Comparison of ENCODE assay signal across 22 mouse cellular contexts in genomic region chr12:105376976-105377375, GRCm38 (mm10). TPM values are rescaled to one million over a fixed set of nuclear protein-coding genes. Genes with fewer than 3 reads are reported as not detected.
A peak's percentile ranks its signal among the peaks of the same experiment; 100 is the strongest.
DNase-seq lines count a peak whose midpoint lies in the region; ATAC-seq and TF ChIP-seq lines count a peak whose summit lies in the region.
"Had no signal": no experiment of that assay in that cellular context is flagged by ENCODE, and none has a peak within 500 bp of the region (broad histone marks: within the 10 kb centered on the region; RNA-seq: fewer than 3 reads in every experiment).

No protein-coding gene starts in this region.

- ATAC-seq in heart, embryonic 12.5 days (ENCODE audit: insufficient number of reproducible peaks, low FRiP score): 0 out of 2 replicates have a peak, but pooled peaks have one; percentile 29
- no peak for ATAC-seq in megakaryocyte-erythroid progenitor cell, adult 5-6 weeks (replicated peaks; ENCODE audit: low FRiP score, low TSS enrichment, poor library complexity, severe bottlenecking)
- ATAC-seq: forebrain, embryonic 15.5 days; hindbrain, postnatal 0 days; Patski had no signal

- H3K4me2 ChIP-seq in heart, embryonic 12.5 days: peak overlapping the region; percentile 3; the same call in 1 of the 2 replicates
- H3K4me2 ChIP-seq: forebrain, embryonic 15.5 days; liver, embryonic 15.5 days had no signal

- peak overlapping the region; percentile 28; the same call in 1 of the 2 replicates for H3K27ac ChIP-seq in layer of hippocampus, adult 2 months
- no peak overlapping the region for H3K27ac ChIP-seq in heart, embryonic 12.5 days (ENCODE audit: poor library complexity, severe bottlenecking)
- H3K27ac ChIP-seq: forebrain, embryonic 15.5 days; hindbrain, postnatal 0 days; liver, embryonic 15.5 days had no signal

- no peak overlapping the region for H3K9ac ChIP-seq in heart, embryonic 12.5 days
- H3K9ac ChIP-seq: forebrain, embryonic 15.5 days; liver, embryonic 15.5 days had no signal

- H3K36me3 ChIP-seq in heart, embryonic 12.5 days: no peaks in the 10 kb centered on the region
- H3K36me3 ChIP-seq: forebrain, embryonic 15.5 days; liver, embryonic 15.5 days had no signal

- peaks cover 16% of the 10 kb centered on the region for H3K4me1 ChIP-seq in heart, embryonic 12.5 days (replicated peaks)
- H3K4me1 ChIP-seq: forebrain, embryonic 15.5 days; liver, embryonic 15.5 days; megakaryocyte, embryonic 14.5 days had no signal

- no peak for DNase-seq in layer of hippocampus, adult 2 months (ENCODE audit: low spot score in 2 of 2)
- no peak for DNase-seq in layer of hippocampus, adult 11-12 months (ENCODE audit: low spot score)
- DNase-seq in cerebellum, postnatal 36 days: peak; percentile 57 to 60
- DNase-seq in heart, postnatal 36 days: peak; percentile 4 to 5
- DNase-seq in left cerebral cortex, postnatal 10 days (ENCODE audit: extremely low spot score in 1 of 2, low spot score in 2 of 2): no peak
- DNase-seq in T-cell, adult 2 months (ENCODE audit: low spot score): no peak
- DNase-seq: kidney, adult 11 months; kidney, postnatal 10 days; lung, postnatal 10 days; right cerebral cortex, postnatal 4 days; thymus, postnatal 36 days had no signal

- intact Hi-C loops in heart, postnatal 36 days (cut with DNase I): no loop called here
- intact Hi-C loops in left cerebral cortex, postnatal 10 days (cut with DNase I): no loop called here

- H3K27me3 ChIP-seq in heart, embryonic 12.5 days (replicated peaks): peaks cover 91% of the 10 kb centered on the region
- H3K27me3 ChIP-seq: forebrain, embryonic 15.5 days; liver, embryonic 15.5 days; megakaryocyte, embryonic 14.5 days had no signal

- WGBS in heart, embryonic 12.5 days: 32% methylated on average over 12 of the region's 12 CpGs

- no peak for TF ChIP-seq CTCF in layer of hippocampus, adult 2 months (conservative IDR thresholded peaks at IDR 0.05)

- H3K4me3 ChIP-seq in layer of hippocampus, adult 2 months: no peak overlapping the region
- no peak overlapping the region for H3K4me3 ChIP-seq in heart, embryonic 12.5 days
- H3K4me3 ChIP-seq: erythroblast, embryonic 14.5 days; forebrain, embryonic 15.5 days; liver, embryonic 15.5 days; megakaryocyte, embryonic 14.5 days had no signal

- H3K9me3 ChIP-seq in heart, embryonic 12.5 days (replicated peaks): no peaks in the 10 kb centered on the region
- H3K9me3 ChIP-seq: forebrain, embryonic 15.5 days; liver, embryonic 15.5 days had no signal

RNA-seq across cellular contexts. Expression of gene Tunar, which starts 43.3 kb away (rescaled TPM):
- total RNA-seq in layer of hippocampus, adult 2 months (2021): 10 to 100 TPM; 16.6 to 17.3 TPM
- 0.10 and 0.15 TPM in 2 replicates for polyA plus RNA-seq in heart, embryonic 12.5 days (2016; fragmentation: Nextera tagmentation; extraction: Ambion mirVana)
- not detected for total RNA-seq in heart, postnatal 36 days (2021)
- not detected in 2 replicates for total RNA-seq in megakaryocyte-erythroid progenitor cell, adult 5-6 weeks (2014; fragmentation: Nextera tagmentation)
- total RNA-seq in megakaryocyte-erythroid progenitor cell, adult 5-6 weeks (2017): not detected in 2 replicates
- 10 to 100 TPM; 18.5 to 20.5 TPM for total RNA-seq in left cerebral cortex, postnatal 10 days (2021)
- total RNA-seq: gastrocnemius, adult 18-20 months; granulocyte monocyte progenitor cell, adult 5-6 weeks had no signal
- polyA plus RNA-seq: C2C12; erythroblast, embryonic 14.5 days; Patski had no signal

Comparison
In these comparisons a context has a peak if more than half of its experiments do, and no peak if none do; other contexts are left out.
1. DNase-seq: peak in cerebellum, postnatal 36 days (2 of 2) and heart, postnatal 36 days (2 of 2); none in layer of hippocampus, adult 2 months (0 of 2), layer of hippocampus, adult 11-12 months (single experiment), left cerebral cortex, postnatal 10 days (0 of 2) and T-cell, adult 2 months (single experiment).
2. RNA of gene Tunar, which starts 43.3 kb away (total RNA-seq): 18.5 to 20.5 TPM in left cerebral cortex, postnatal 10 days and 16.6 to 17.3 TPM in layer of hippocampus, adult 2 months; not detected in heart, postnatal 36 days and not detected in megakaryocyte-erythroid progenitor cell, adult 5-6 weeks; every median in the first group is over 10 times any median in the second.